Mouse (Mus musculus) olfactory bulb, adult 2 months (tissue): Measurements from ENCODE around the gene Slco1a1.

Source experiments
- CTCF ChIP-seq: fragments of 200-500 bp; IDR thresholded peaks from 2 replicates; pipeline ENCODE4 v1.5.1; 2012; ENCODE audit warnings: low read depth, mild to moderate bottlenecking, low read length, moderate library complexity; ENCODE audit not compliant: insufficient read depth
- POLR2A ChIP-seq: fragments of 200-500 bp; IDR thresholded peaks from 2 replicates; pipeline ENCODE4 v1.6.1; 2012; ENCODE audit warnings: mild to moderate bottlenecking, low read depth, low read length, moderate library complexity; ENCODE audit not compliant: insufficient read depth

DNA sequence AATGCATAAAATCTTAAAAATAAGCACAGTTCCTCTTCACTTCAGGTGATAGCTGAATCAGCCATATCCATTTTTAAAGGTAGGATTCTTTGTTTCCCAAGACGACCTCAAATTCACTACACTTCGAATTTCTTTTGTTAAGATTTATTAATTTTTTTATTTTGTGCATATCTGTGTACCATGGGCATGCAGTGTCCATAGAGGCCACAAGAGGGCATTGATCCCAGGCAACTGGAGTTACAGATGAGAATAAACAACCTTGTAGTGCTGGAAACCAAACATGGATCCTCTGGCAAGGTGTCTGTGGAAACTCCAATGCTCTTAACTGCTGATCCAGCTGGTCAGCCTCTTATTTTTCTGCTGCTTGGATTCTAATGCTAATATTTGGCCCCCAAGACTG lies 58.5 kb downstream of the Slco1a1 start:
- TF ChIP-seq POLR2A (no peak), CTCF (no peak)
